Mouse (Mus musculus): ENCODE data around the gene Hoxb5. TPM values are rescaled to one million over a fixed set of nuclear protein-coding genes. Genes with fewer than 3 reads are reported as not detected.
A peak's percentile ranks its signal among the peaks of the same experiment; 100 is the strongest.

The Hoxb5 gene
- polyA plus RNA-seq, 1 experiment from 2014 or later: 0.83 TPM

- H3K27me3 ChIP-seq: peaks cover 96% of the 10 kb centered on the region
- peak within 1 kb of the TSS; percentile 42 for H3K4me2 ChIP-seq
- no peaks in the 10 kb centered on the region for H3K9me3 ChIP-seq
- peaks cover 8% of the 10 kb centered on the region; the same call in 1 of the 2 replicates for H3K4me1 ChIP-seq (replicated peaks)
- no peak within 1 kb of the TSS for H3K9ac ChIP-seq (replicated peaks)
- no peaks in the 10 kb centered on the region for H3K36me3 ChIP-seq
- 3% methylated on average over 22 of the region's 22 CpGs for WGBS
- no peak within 1 kb of the TSS for H3K27ac ChIP-seq
- peak within 1 kb of the TSS; percentile 19 for H3K4me3 ChIP-seq (replicated peaks)
- no peak for ATAC-seq (ENCODE audit: insufficient number of reproducible peaks, insufficient read depth, low FRiP score, low TSS enrichment, low read depth)
Observed at GRCm38 (mm10) chr11:96291681-96292564, 11.2 kb upstream of the Hoxb5 start, which contains the start of gene Hoxb6. Hoxb6 (plus strand) TSS chr11:96292476.

DNA sequence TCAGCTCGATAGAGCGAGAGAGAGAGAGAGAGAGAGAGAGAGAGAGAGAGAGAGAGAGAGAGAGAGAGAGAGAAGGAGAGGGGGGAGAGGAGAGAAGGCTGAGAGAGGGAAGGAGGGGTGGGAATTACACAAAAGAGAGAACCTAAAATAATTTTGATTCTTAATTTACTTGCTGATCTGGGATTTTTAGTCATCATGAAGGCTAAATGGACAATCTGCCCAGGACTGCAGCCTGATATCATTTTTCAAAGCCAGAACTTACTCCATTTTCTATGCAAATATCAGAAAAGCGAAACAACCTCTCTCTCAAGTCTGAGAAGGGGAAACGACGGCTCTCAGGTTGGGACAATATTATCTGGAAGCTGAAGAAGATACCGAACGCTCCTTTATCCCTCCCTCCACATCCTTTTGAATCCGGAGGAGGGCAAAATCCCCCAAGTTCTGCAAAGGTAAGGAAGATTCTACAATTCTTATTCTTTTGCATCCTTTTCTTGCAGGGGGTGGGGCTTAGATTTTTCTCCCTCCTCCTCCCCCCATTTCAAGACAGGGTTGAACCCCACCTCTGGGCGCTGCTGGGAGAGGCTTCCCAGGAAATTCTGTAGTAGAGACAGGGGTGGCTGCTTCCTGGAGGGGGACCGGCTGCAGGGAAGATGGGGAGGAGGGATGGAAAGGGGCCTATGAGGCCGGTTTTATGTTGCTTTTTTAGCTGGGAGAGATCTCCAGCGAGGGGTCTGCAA is 10.4 kb upstream of the Hoxb5 start:
- Histone ChIP-seq H3K27me3 (peaks cover 96% of the 10 kb centered on the region), H3K27ac (no peak overlapping the region), H3K9me3 (no peaks in the 10 kb centered on the region), H3K4me2 (peak overlapping the region; percentile 42), H3K4me1 (replicated peaks) (0 out of 2 replicates have a peak, but pooled peaks cover 7% of the 10 kb centered on the region), H3K9ac (replicated peaks) (no peak overlapping the region), H3K4me3 (replicated peaks) (peak overlapping the region; percentile 19), H3K36me3 (no peaks in the 10 kb centered on the region)
- ATAC-seq (ENCODE audit: insufficient number of reproducible peaks, insufficient read depth, low FRiP score, low TSS enrichment, low read depth): no peak
- WGBS: 5% methylated on average over 12 of the region's 12 CpGs

DNA sequence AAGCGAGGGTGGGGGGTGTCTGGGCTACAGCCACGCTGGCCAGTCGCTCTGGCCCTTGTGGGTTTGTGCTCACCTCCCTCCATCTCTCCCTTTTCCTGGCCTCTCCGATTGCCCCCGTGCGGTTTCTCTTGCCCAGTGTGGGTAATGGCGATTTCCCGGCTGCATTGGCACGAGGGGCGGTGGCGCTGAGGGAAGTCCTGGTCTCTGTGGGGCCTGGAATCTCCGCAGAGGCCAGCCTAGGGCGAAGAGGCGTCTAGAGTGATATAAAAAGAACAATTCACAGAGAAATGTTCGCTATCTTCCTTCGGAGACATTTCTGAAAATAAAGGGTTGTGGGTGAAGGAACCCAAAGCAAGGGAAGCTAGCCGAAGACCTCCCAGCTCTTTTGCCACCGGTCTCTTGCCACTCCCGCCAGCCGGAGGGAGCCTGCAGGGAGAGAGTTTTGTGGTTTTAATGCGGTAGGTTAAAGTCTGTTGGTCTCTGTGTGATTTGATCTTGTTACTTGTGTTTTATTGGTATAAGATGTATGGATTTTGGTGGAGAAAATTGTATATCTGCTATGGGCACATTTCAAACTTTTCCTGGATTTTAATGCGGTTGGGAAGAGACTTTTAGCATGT is 9.7 kb upstream of the Hoxb5 start:
- H3K9ac ChIP-seq (replicated peaks): no peak overlapping the region
- H3K4me1 ChIP-seq (replicated peaks): 0 out of 2 replicates have a peak, but pooled peaks cover 7% of the 10 kb centered on the region
- H3K27ac ChIP-seq: no peak overlapping the region
- H3K4me3 ChIP-seq (replicated peaks): peak overlapping the region; percentile 19
- peaks cover 96% of the 10 kb centered on the region for H3K27me3 ChIP-seq
- H3K36me3 ChIP-seq: no peaks in the 10 kb centered on the region
- no peak for ATAC-seq (ENCODE audit: insufficient number of reproducible peaks, insufficient read depth, low FRiP score, low TSS enrichment, low read depth)
- no peaks in the 10 kb centered on the region for H3K9me3 ChIP-seq
- WGBS: 2% methylated on average over 22 of the region's 22 CpGs
- peak overlapping the region; percentile 42 for H3K4me2 ChIP-seq

GRCm38 (mm10) chr11:96294245-96295091 is 8.7 kb upstream of the Hoxb5 start:
- Histone ChIP-seq H3K4me1 (replicated peaks) (peaks cover 13% of the 10 kb centered on the region), H3K27me3 (peaks cover 96% of the 10 kb centered on the region), H3K9ac (replicated peaks) (no peak overlapping the region), H3K4me2 (peak overlapping the region; percentile 42), H3K9me3 (no peaks in the 10 kb centered on the region), H3K27ac (no peak overlapping the region), H3K36me3 (no peaks in the 10 kb centered on the region), H3K4me3 (replicated peaks) (peak overlapping the region; percentile 10)
- peak; percentile 38; the same call in 1 of the 2 replicates for ATAC-seq (ENCODE audit: insufficient number of reproducible peaks, insufficient read depth, low FRiP score, low TSS enrichment, low read depth)
- WGBS: 1% methylated on average over 32 of the region's 32 CpGs

GRCm38 (mm10) chr11:96295092-96295835 is 7.9 kb upstream of the Hoxb5 start:
- Histone ChIP-seq H3K4me3 (replicated peaks) (peak overlapping the region; percentile 12), H3K9me3 (no peaks in the 10 kb centered on the region), H3K4me2 (peak overlapping the region; percentile 42), H3K4me1 (replicated peaks) (peaks cover 15% of the 10 kb centered on the region), H3K36me3 (no peaks in the 10 kb centered on the region), H3K27me3 (peaks cover 97% of the 10 kb centered on the region), H3K27ac (no peak overlapping the region), H3K9ac (replicated peaks) (no peak overlapping the region)
- no peak for ATAC-seq (ENCODE audit: insufficient number of reproducible peaks, insufficient read depth, low FRiP score, low TSS enrichment, low read depth)
- under 1% methylated on average over 30 of the region's 30 CpGs for WGBS

DNA sequence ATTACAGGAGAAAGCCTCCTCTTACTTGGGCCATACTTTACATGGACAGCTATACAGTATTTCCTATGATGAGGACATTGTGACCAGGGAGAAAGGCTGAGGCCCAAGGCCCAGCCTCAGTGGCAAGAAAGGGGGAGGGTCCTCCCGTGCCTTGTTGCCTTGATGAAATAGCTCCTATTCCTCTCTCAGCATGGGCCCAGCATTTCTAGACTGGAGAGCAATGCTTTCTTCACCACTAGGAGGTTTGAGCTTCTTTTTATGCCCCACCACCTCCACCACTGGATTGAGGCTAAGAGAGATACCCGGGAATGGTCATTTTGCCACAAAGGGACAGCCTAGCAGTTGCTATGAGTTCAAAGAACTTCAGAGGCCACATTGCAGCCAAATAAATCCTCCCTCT is 6.1 kb upstream of the Hoxb5 start:
- 7% methylated on average over 2 of the region's 2 CpGs for WGBS
- no peak overlapping the region for H3K27ac ChIP-seq
- H3K9me3 ChIP-seq: no peaks in the 10 kb centered on the region
- H3K9ac ChIP-seq (replicated peaks): no peak overlapping the region
- no peak overlapping the region for H3K4me3 ChIP-seq (replicated peaks)
- H3K27me3 ChIP-seq: peaks cover 99% of the 10 kb centered on the region
- no peak overlapping the region for H3K4me2 ChIP-seq
- no peak for ATAC-seq (ENCODE audit: insufficient number of reproducible peaks, insufficient read depth, low FRiP score, low TSS enrichment, low read depth)
- no peaks in the 10 kb centered on the region for H3K36me3 ChIP-seq
- H3K4me1 ChIP-seq (replicated peaks): peaks cover 23% of the 10 kb centered on the region

DNA sequence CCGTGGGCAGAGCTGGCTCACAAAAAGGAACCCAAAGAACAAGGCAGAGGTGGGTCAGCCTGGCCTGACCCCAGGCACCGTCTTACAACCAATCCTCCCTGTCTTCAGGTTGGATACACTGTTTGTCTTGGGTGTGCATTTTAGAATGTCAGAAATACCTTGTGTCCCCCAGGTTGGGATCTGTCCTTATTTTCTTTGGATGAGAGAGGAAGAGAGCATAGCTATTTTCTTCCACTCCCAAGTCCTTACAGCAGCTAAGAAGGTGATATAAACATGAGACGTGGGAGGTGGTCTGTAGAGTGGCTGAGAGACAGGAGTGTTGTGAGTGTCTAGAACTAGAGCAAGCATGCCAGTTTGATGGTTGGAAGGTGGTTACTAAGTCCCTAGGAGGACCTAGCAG is 5.7 kb upstream of the Hoxb5 start:
- peaks cover 99% of the 10 kb centered on the region for H3K27me3 ChIP-seq
- H3K4me1 ChIP-seq (replicated peaks): peaks cover 23% of the 10 kb centered on the region
- no peak overlapping the region for H3K27ac ChIP-seq
- H3K9me3 ChIP-seq: no peaks in the 10 kb centered on the region
- no peak overlapping the region for H3K4me3 ChIP-seq (replicated peaks)
- H3K4me2 ChIP-seq: no peak overlapping the region
- H3K9ac ChIP-seq (replicated peaks): no peak overlapping the region
- WGBS: 10% methylated on average over 3 of the region's 3 CpGs
- ATAC-seq (ENCODE audit: insufficient number of reproducible peaks, insufficient read depth, low FRiP score, low TSS enrichment, low read depth): no peak
- no peaks in the 10 kb centered on the region for H3K36me3 ChIP-seq

DNA sequence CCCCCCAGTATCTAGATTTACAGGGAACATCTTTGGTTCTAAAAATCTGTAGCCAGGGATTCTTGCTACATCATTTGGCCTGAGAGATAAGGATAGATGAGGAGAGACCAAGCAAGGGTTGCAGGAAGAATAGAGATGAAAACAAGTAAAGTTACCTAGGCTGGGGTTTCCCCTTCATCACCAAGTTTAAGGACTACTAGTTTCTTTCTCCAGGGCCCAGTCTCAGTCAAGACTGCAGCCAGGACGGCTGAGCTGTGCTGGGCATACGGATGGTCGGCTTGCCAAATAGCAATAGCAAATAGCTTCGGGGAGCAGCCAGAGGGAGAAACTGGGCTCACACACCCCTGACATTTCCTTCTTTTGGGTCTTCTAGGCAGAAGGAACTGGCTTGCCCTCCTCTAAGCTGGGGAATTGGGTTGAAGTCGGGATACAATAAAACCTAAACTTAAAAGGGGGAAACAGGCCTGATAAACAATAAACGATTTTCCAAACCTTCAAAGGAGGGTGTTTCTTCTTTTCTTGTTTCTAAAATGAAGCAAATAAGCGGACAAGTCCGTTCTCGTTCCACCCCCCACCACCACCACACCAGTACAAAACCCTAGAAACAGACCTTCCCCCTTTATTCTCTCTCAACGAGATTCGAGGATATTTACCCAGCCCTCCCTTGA is 5.0 kb upstream of the Hoxb5 start:
- Histone ChIP-seq H3K27ac (no peak overlapping the region), H3K36me3 (no peaks in the 10 kb centered on the region), H3K27me3 (peaks cover 99% of the 10 kb centered on the region), H3K4me2 (no peak overlapping the region), H3K4me1 (replicated peaks) (peaks cover 23% of the 10 kb centered on the region), H3K9me3 (no peaks in the 10 kb centered on the region), H3K9ac (replicated peaks) (no peak overlapping the region), H3K4me3 (replicated peaks) (no peak overlapping the region; the same call in 1 of the 2 replicates)
- 8% methylated on average over 11 of the region's 11 CpGs for WGBS
- no peak for ATAC-seq (ENCODE audit: insufficient number of reproducible peaks, insufficient read depth, low FRiP score, low TSS enrichment, low read depth)

- H3K27ac ChIP-seq: no peak overlapping the region
- H3K36me3 ChIP-seq: no peaks in the 10 kb centered on the region
- under 1% methylated on average over 66 of the region's 66 CpGs for WGBS
- peak overlapping the region; percentile 53 for H3K4me2 ChIP-seq
- peaks cover 99% of the 10 kb centered on the region for H3K27me3 ChIP-seq
- peaks cover 31% of the 10 kb centered on the region for H3K4me1 ChIP-seq (replicated peaks)
- ATAC-seq (ENCODE audit: insufficient number of reproducible peaks, insufficient read depth, low FRiP score, low TSS enrichment, low read depth): no peak
- no peak overlapping the region; the same call in 1 of the 2 replicates for H3K9ac ChIP-seq (replicated peaks)
- no peaks in the 10 kb centered on the region for H3K9me3 ChIP-seq
- H3K4me3 ChIP-seq (replicated peaks): peak overlapping the region; percentile 33
Observed at GRCm38 (mm10) chr11:96298895-96299667, 4.1 kb upstream of the Hoxb5 start.
